Mouse (Mus musculus) E14TG2a.4 (cell line): ENCODE measurements around the gene Luzp1.

Experiments used
- CTCF ChIP-seq: conservative IDR thresholded peaks from 2 replicates; pipeline ENCODE4 v1.5.1; 2014; ENCODE audit warnings: low read length
- POU5F1 ChIP-seq: IDR thresholded peaks from 2 replicates; pipeline ENCODE4 v1.6.1; 2014; ENCODE audit warnings: low read length, borderline replicate concordance

DNA sequence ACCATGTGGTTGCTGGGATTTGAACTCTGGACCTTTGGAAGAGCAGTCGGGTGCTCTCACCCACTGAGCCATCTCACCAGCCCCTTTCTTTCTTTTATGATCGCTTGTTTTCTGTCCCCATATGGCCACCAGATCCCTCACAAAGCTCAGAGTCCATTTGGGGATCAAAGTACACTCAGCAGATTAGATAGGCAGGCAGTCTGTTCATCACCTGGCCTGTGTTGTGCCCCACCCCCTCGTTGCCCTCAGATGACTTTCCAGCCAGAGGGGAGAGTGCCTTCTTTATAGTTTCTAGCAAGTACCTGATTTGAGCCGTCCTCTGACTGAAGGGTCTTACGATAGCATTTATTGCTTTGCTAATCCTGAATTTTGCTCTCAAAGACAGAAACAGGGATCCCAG, 16.8 kb upstream of the Luzp1 start:
- TF ChIP-seq CTCF (no peak), POU5F1 (no peak)
